Mouse (Mus musculus): Measurements from ENCODE around the gene Mpp3. TPM values are rescaled to one million over a fixed set of nuclear protein-coding genes. Genes with fewer than 3 reads are reported as not detected.

Gene Mpp3
- polyA plus RNA-seq, 1 experiment from 2014 or later, result 23.3 TPM

GRCm38 (mm10) chr11:101983431-101983921 is 44.8 kb downstream of the Mpp3 start:
- H3K9ac ChIP-seq (ENCODE audit: low read depth, low read length), result no peak overlapping the region
- ATAC-seq (ENCODE audit: low FRiP score) (no peak), DNase-seq (ENCODE audit: low spot score) (no peak)
- H3K27me3 ChIP-seq (ENCODE audit: control insufficient read depth, insufficient read depth, low read length), result no peaks in the 10 kb centered on the region; the same call in 1 of the 2 replicates
- 75% methylated on average over 10 of the region's 10 CpGs for WGBS
- no peak overlapping the region for H3K4me3 ChIP-seq (ENCODE audit: low read depth, low read length)
- no peak overlapping the region for H3K4me2 ChIP-seq (replicated peaks; ENCODE audit: low read depth, low read length)
- no peaks in the 10 kb centered on the region for H3K36me3 ChIP-seq (ENCODE audit: control insufficient read depth, insufficient read depth, low read length)
- H3K4me1 ChIP-seq (replicated peaks; ENCODE audit: control insufficient read depth, insufficient read depth, low read length), result no peaks in the 10 kb centered on the region
- no peak overlapping the region for H3K27ac ChIP-seq (ENCODE audit: low read depth, low read length)
- H3K9me3 ChIP-seq (ENCODE audit: control insufficient read depth, low read length), result no peaks in the 10 kb centered on the region

DNA sequence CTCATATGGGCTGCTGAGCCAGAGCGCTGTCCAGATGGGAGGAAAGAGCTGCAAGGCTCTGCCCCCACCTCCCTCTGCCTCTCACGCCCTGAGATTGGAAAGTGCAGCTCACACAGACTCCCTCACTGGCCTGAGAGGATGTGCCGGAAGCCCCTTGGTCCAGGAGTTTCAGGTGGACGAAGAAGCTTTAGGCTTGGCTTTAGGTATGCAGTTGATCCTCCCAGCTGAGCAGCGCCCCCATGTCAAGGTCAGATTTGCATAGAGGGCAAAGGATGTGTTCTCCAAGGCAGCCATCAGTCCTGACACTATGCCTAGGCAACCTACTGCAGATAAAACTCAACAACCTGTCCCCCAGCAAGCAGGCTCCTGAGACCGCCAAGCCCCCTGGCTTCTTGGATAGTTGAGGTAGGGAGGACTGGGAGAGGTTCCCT is 45.3 kb downstream of the Mpp3 start:
- no peaks in the 10 kb centered on the region for H3K9me3 ChIP-seq (ENCODE audit: control insufficient read depth, low read length)
- H3K36me3 ChIP-seq (ENCODE audit: control insufficient read depth, insufficient read depth, low read length), result no peaks in the 10 kb centered on the region
- no peaks in the 10 kb centered on the region; the same call in 1 of the 2 replicates for H3K27me3 ChIP-seq (ENCODE audit: control insufficient read depth, insufficient read depth, low read length)
- DNase-seq (ENCODE audit: low spot score) (no peak), ATAC-seq (ENCODE audit: low FRiP score) (no peak)
- no peaks in the 10 kb centered on the region for H3K4me1 ChIP-seq (replicated peaks; ENCODE audit: control insufficient read depth, insufficient read depth, low read length)
- H3K27ac ChIP-seq (ENCODE audit: low read depth, low read length), result no peak overlapping the region
- no peak overlapping the region for H3K4me3 ChIP-seq (ENCODE audit: low read depth, low read length)
- WGBS, result 52% methylated on average over 6 of the region's 6 CpGs
- no peak overlapping the region for H3K4me2 ChIP-seq (replicated peaks; ENCODE audit: low read depth, low read length)
- H3K9ac ChIP-seq (ENCODE audit: low read depth, low read length), result no peak overlapping the region

- no peak overlapping the region for H3K27ac ChIP-seq (ENCODE audit: low read depth, low read length)
- no peaks in the 10 kb centered on the region for H3K9me3 ChIP-seq (ENCODE audit: control insufficient read depth, low read length)
- H3K4me1 ChIP-seq (replicated peaks; ENCODE audit: control insufficient read depth, insufficient read depth, low read length), result no peaks in the 10 kb centered on the region
- ATAC-seq (ENCODE audit: low FRiP score) (no peak), DNase-seq (ENCODE audit: low spot score) (no peak)
- no peaks in the 10 kb centered on the region; the same call in 1 of the 2 replicates for H3K27me3 ChIP-seq (ENCODE audit: control insufficient read depth, insufficient read depth, low read length)
- no peak overlapping the region for H3K4me2 ChIP-seq (replicated peaks; ENCODE audit: low read depth, low read length)
- 81% methylated on average over 11 of the region's 12 CpGs for WGBS
- H3K36me3 ChIP-seq (ENCODE audit: control insufficient read depth, insufficient read depth, low read length), result no peaks in the 10 kb centered on the region
- H3K9ac ChIP-seq (ENCODE audit: low read depth, low read length), result no peak overlapping the region
- no peak overlapping the region for H3K4me3 ChIP-seq (ENCODE audit: low read depth, low read length)
Observed at GRCm38 (mm10) chr11:101981850-101982249, 46.4 kb downstream of the Mpp3 start.

- H3K4me3 ChIP-seq (ENCODE audit: low read depth, low read length), result no peak overlapping the region
- no peak overlapping the region for H3K4me2 ChIP-seq (replicated peaks; ENCODE audit: low read depth, low read length)
- ATAC-seq (ENCODE audit: low FRiP score) (no peak), DNase-seq (ENCODE audit: low spot score) (no peak)
- no peaks in the 10 kb centered on the region for H3K4me1 ChIP-seq (replicated peaks; ENCODE audit: control insufficient read depth, insufficient read depth, low read length)
- no peaks in the 10 kb centered on the region for H3K9me3 ChIP-seq (ENCODE audit: control insufficient read depth, low read length)
- WGBS, result 72% methylated on average over 9 of the region's 9 CpGs
- H3K27ac ChIP-seq (ENCODE audit: low read depth, low read length), result no peak overlapping the region
- no peaks in the 10 kb centered on the region for H3K36me3 ChIP-seq (ENCODE audit: control insufficient read depth, insufficient read depth, low read length)
- 0 out of 2 replicates have a peak overlapping the region, but pooled peaks have one; percentile 11 for H3K9ac ChIP-seq (ENCODE audit: low read depth, low read length)
- no peaks in the 10 kb centered on the region; the same call in 1 of the 2 replicates for H3K27me3 ChIP-seq (ENCODE audit: control insufficient read depth, insufficient read depth, low read length)
Observed at GRCm38 (mm10) chr11:101980603-101981157, 47.6 kb downstream of the Mpp3 start.

GRCm38 (mm10) chr11:101979140-101979539 is 49.1 kb downstream of the Mpp3 start:
- WGBS, result 81% methylated on average over 5 of the region's 5 CpGs
- ATAC-seq (ENCODE audit: low FRiP score), result no peak
- H3K9me3 ChIP-seq (ENCODE audit: control insufficient read depth, low read length), result no peaks in the 10 kb centered on the region

DNA sequence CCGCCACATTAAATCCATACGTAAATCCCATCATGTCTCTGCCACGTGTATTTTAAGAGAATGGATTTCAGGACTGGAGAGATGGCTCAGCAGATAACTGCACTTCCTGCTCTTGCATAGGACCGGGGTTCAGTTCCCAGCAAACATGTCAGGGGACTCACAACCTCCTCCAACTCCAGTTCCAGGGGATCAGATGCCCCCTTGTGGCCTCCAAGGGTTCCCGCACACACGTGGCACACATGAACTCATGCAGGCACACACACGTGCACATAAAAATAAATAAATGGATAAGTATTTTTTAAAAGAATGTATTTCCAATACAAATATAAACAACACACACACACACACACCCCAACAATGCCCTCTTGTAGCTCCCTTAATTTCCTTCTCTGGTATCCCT is 51.3 kb downstream of the Mpp3 start:
- no peaks in the 10 kb centered on the region for H3K27me3 ChIP-seq (ENCODE audit: control insufficient read depth, insufficient read depth, low read length)
- ATAC-seq (ENCODE audit: low FRiP score) (no peak), DNase-seq (ENCODE audit: low spot score) (no peak)
- no peaks in the 10 kb centered on the region for H3K36me3 ChIP-seq (ENCODE audit: control insufficient read depth, insufficient read depth, low read length)
- no peaks in the 10 kb centered on the region for H3K9me3 ChIP-seq (ENCODE audit: control insufficient read depth, low read length)
- H3K4me2 ChIP-seq (replicated peaks; ENCODE audit: low read depth, low read length), result no peak overlapping the region
- WGBS, result 95% methylated on average over 7 of the region's 7 CpGs
- no peak overlapping the region for H3K27ac ChIP-seq (ENCODE audit: low read depth, low read length)
- H3K4me1 ChIP-seq (replicated peaks; ENCODE audit: control insufficient read depth, insufficient read depth, low read length), result no peaks in the 10 kb centered on the region
- no peak overlapping the region for H3K4me3 ChIP-seq (ENCODE audit: low read depth, low read length)
- H3K9ac ChIP-seq (ENCODE audit: low read depth, low read length), result no peak overlapping the region

More at GRCm38 (mm10) chr11:101979140-101979539, 49.1 kb downstream of the Mpp3 start:
- Histone ChIP-seq H3K36me3 (ENCODE audit: control insufficient read depth, insufficient read depth, low read length) (no peaks in the 10 kb centered on the region), H3K27ac (ENCODE audit: low read depth, low read length) (no peak overlapping the region), H3K27me3 (ENCODE audit: control insufficient read depth, insufficient read depth, low read length) (no peaks in the 10 kb centered on the region), H3K4me2 (replicated peaks; ENCODE audit: low read depth, low read length) (no peak overlapping the region), H3K4me1 (replicated peaks; ENCODE audit: control insufficient read depth, insufficient read depth, low read length) (no peaks in the 10 kb centered on the region), H3K4me3 (ENCODE audit: low read depth, low read length) (no peak overlapping the region), H3K9ac (ENCODE audit: low read depth, low read length) (no peak overlapping the region)
- DNase-seq (ENCODE audit: low spot score), result no peak

GRCm38 (mm10) chr11:101974923-101975322 is 53.3 kb downstream of the Mpp3 start:
- H3K4me3 ChIP-seq (ENCODE audit: low read depth, low read length), result no peak overlapping the region
- no peak overlapping the region for H3K4me2 ChIP-seq (replicated peaks; ENCODE audit: low read depth, low read length)
- DNase-seq (ENCODE audit: low spot score) (no peak), ATAC-seq (ENCODE audit: low FRiP score) (no peak)
- no peak overlapping the region for H3K27ac ChIP-seq (ENCODE audit: low read depth, low read length)
- H3K36me3 ChIP-seq (ENCODE audit: control insufficient read depth, insufficient read depth, low read length), result no peaks in the 10 kb centered on the region
- no peaks in the 10 kb centered on the region for H3K4me1 ChIP-seq (replicated peaks; ENCODE audit: control insufficient read depth, insufficient read depth, low read length)
- WGBS, result 48% methylated on average over 9 of the region's 9 CpGs
- H3K27me3 ChIP-seq (ENCODE audit: control insufficient read depth, insufficient read depth, low read length), result no peaks in the 10 kb centered on the region
- H3K9me3 ChIP-seq (ENCODE audit: control insufficient read depth, low read length), result no peaks in the 10 kb centered on the region
- H3K9ac ChIP-seq (ENCODE audit: low read depth, low read length), result no peak overlapping the region

DNA sequence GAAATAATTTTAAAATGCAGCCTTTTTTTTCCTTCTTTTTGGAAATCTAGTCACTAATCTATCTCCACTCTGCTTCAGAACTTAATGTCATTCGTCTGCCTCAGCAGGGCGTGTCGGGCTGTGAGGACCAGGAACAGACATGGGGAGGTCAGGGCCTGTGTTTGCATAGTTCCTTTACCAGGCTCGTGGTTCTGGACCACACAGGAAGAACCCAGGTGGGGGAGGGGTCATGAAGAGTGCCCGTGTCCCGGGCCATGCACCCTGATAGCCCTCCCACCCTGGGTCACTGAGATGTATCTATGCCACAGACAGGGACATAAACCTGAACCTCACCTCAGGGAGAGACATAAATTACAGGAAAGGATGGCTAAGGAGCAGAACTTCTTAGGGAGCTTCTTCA is 54.1 kb downstream of the Mpp3 start:
- H3K36me3 ChIP-seq (ENCODE audit: control insufficient read depth, insufficient read depth, low read length), result no peaks in the 10 kb centered on the region
- H3K27me3 ChIP-seq (ENCODE audit: control insufficient read depth, insufficient read depth, low read length), result no peaks in the 10 kb centered on the region
- H3K4me2 ChIP-seq (replicated peaks; ENCODE audit: low read depth, low read length), result no peak overlapping the region
- H3K9ac ChIP-seq (ENCODE audit: low read depth, low read length), result no peak overlapping the region
- H3K4me1 ChIP-seq (replicated peaks; ENCODE audit: control insufficient read depth, insufficient read depth, low read length), result no peaks in the 10 kb centered on the region
- H3K4me3 ChIP-seq (ENCODE audit: low read depth, low read length), result no peak overlapping the region
- DNase-seq (ENCODE audit: low spot score) (no peak), ATAC-seq (ENCODE audit: low FRiP score) (no peak)
- no peaks in the 10 kb centered on the region for H3K9me3 ChIP-seq (ENCODE audit: control insufficient read depth, low read length)
- 45% methylated on average over 6 of the region's 6 CpGs for WGBS
- no peak overlapping the region for H3K27ac ChIP-seq (ENCODE audit: low read depth, low read length)

- Histone ChIP-seq H3K4me1 (replicated peaks; ENCODE audit: control insufficient read depth, insufficient read depth, low read length) (no peaks in the 10 kb centered on the region), H3K4me3 (ENCODE audit: low read depth, low read length) (no peak overlapping the region), H3K27me3 (ENCODE audit: control insufficient read depth, insufficient read depth, low read length) (no peaks in the 10 kb centered on the region), H3K9ac (ENCODE audit: low read depth, low read length) (no peak overlapping the region), H3K36me3 (ENCODE audit: control insufficient read depth, insufficient read depth, low read length) (no peaks in the 10 kb centered on the region), H3K27ac (ENCODE audit: low read depth, low read length) (no peak overlapping the region), H3K9me3 (ENCODE audit: control insufficient read depth, low read length) (no peaks in the 10 kb centered on the region), H3K4me2 (replicated peaks; ENCODE audit: low read depth, low read length) (no peak overlapping the region)
- ATAC-seq (ENCODE audit: low FRiP score) (no peak), DNase-seq (ENCODE audit: low spot score) (no peak)
- 87% methylated on average over 9 of the region's 9 CpGs for WGBS
Observed at GRCm38 (mm10) chr11:101973496-101973895, 54.8 kb downstream of the Mpp3 start.
